Mouse (Mus musculus): Measurements from ENCODE around the gene Gm11487.
"Not testable (repeated sequence)": the region's sequence is repeated elsewhere in the genome, so short reads cannot be mapped to it uniquely, and the experiment has no call there.

Gene Gm11487

DNA sequence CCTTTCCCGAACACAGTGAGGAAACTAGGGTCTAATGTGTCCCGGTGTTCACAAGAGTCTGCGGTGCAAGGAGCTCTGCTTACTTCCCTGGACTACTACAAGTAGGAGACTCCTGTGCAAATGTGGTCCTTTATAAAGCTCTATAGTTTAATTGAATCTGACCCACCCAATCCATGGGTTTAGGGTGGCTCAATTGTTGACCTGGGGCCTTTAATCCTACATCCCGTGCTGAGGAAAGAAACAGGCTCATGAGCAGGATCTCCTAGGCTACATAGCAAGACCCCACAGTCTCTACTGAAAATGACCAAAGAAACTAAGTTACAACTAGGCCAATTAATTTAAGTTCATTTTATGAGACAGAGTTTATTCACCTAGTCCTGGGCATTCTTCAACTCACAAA is at the start of gene Gm11487:
Gene Gm11487 (minus strand): TSS at position 101 of the 400 bp plus-strand sequence.
- DNase-seq (ENCODE audit: extremely low spot score): not testable (repeated sequence)

- DNase-seq (ENCODE audit: extremely low spot score): peak; percentile 27
Observed at GRCm38 (mm10) chr4:73444715-73445114, 39.8 kb upstream of the Gm11487 start.

- DNase-seq (ENCODE audit: extremely low spot score): no peak
Observed at GRCm38 (mm10) chr4:73442568-73442967, 37.7 kb upstream of the Gm11487 start.

GRCm38 (mm10) chr4:73425903-73426302 is 21.0 kb upstream of the Gm11487 start:
- DNase-seq (ENCODE audit: extremely low spot score): no peak

- no peak for DNase-seq (ENCODE audit: extremely low spot score)
Observed at GRCm38 (mm10) chr4:73423049-73423448, 18.2 kb upstream of the Gm11487 start.

DNA sequence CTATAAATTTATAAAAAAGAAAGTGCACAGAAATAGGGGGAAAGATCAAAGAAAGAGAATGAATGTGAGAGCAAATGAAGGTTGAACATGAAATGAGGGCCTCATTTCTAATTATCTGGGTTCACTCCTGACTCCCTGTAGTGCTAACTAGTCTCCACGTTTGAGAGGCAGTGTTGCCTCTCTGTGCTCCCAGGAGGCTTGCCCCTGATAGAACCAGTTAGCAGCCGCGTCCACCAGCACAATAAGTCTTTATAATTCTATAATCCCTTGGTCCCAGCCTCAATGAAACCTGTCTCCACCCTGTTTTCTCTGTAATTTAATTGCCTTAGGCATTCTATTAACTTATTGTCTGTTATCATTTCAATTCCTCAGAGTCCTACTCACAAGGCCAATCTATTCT is 38.3 kb downstream of the Gm11487 start:
- DNase-seq (ENCODE audit: extremely low spot score): no peak
